Mouse (Mus musculus) monocyte, adult 5-6 weeks (primary cell): ENCODE data around the gene Pbx2. TPM values are rescaled to one million over a fixed set of nuclear protein-coding genes. Genes with fewer than 3 reads are reported as not detected.
"Not testable (repeated sequence)": the region's sequence is repeated elsewhere in the genome, so short reads cannot be mapped to it uniquely, and the experiment has no call there.

Experiments used
- ATAC-seq: fragments of 153-309, 156-312 bp; replicated peaks from 2 replicates; pipeline ENCODE4 v1.8.0; 2017; ENCODE audit warnings: mild to moderate bottlenecking; ENCODE audit not compliant: low TSS enrichment, insufficient number of reproducible peaks, severe bottlenecking, poor library complexity, low FRiP score
- total RNA-seq: library from RNA; stranded (forward); fragments of 200-1000, 200-491, 200-594 nt; gene quantifications from 3 replicates; pipeline ENCODE4 v1.2.3, GENCODE M21; 2017

Gene Pbx2
- total RNA-seq, result 26.8 to 34.9 TPM (median 30.9 TPM) in 3 replicates

DNA sequence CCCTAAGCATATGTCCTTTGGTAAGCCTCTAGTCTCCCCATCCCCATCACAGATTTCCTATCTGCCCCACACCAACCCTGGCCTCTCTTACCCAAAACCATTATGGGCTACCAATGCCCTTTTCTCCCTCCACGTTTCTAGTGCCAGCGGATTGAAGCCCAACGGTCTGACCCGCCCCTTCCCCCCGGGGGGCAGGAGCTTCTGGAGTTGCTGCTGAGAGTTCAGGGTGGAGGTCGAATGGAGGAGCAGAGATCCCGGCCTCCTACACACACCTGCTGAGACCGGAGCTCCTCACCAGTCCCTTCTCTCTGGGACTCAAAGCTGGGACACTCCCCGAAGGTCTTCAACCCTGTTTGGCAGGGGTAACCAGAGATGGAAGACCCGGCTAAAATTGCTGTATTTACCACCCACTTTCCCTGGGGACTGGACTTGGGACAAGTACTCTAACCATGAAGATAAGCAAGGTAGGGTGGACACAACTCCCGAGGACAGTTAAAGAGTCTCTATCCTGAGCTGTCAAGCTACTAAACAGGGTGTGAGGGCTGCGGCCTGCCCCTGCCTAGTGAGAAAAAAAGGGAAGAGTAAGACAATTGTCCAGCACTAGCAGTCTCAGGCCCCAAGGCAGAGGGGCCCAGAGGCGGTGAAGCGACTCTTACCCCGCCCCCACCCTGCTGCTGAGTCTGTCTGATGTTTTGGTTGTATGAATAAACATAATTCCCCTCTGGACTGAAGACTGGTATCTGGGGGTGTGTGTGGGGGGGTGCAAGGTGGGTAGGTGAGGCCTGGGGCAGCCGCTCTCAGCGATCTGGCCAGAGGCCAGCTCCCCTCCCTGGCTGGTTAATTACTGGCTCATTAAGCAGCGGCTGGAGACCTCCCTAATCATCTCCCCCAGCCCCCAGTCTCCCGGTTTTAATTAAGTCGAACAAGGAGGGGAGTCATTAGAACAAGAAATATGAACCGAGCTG lies at the start of gene Pbx2:
Pbx2 (plus strand) TSS at position 238 of the 965 bp plus-strand sequence.
- ATAC-seq, result peak; percentile 29

DNA sequence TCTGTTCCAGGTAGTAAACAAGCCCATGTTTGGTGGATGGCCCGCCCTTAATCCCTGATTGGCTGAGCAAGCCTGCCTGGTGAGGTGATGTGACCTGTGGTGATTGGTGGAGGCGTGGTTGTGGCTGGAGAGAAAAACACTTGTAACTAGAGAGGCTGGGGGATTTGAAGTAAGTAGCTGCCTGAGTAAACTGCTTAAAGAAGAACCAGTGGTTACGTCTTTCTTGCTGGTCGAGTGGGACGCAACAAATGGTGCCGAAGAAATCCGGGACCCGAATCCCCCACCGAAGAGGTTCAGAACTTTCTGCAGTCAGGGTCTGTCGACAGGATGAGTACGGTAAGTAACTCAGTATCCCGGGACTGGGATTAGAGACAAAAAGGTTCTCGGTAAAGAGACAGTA lies 47.5 kb upstream of the Pbx2 start:
- not testable (repeated sequence) for ATAC-seq

DNA sequence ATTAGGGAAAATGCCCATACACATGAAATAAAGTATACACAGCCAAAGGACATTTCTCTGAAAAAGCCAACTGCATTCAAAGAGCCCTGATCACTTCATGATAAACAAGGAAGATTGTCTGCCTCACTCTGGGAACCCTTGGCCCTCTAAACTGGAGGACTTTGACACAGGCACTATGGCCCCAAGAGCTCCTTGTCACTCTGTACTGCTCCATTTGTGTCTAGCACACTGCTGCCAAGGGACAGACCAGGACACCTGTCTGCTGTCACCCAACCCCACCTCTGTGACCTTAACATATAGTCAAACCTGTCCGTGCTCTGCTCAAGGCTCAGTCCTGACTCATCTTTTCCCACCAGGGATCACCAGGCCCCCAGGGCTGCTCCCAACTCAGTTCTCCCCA lies 44.3 kb upstream of the Pbx2 start:
- no peak for ATAC-seq

DNA sequence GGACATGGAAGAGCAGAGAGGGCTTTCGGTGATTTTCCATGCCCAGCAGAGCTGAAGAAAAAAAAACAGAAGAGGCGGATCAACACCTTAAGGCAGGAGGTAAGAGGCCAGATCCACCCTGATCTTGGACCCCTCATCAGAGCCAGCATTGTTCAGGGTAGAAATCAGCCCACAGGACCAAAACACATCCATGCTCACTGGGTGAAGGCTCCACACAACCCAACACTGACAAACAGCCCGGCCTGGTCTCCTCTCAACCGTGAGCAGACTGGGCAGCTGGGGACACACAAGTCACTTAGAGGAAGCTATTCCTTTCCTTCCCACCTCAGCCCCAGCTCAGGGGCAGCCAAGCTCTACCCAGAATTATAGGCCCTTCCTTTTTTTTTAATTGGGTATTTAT lies 43.5 kb upstream of the Pbx2 start:
- no peak for ATAC-seq

DNA sequence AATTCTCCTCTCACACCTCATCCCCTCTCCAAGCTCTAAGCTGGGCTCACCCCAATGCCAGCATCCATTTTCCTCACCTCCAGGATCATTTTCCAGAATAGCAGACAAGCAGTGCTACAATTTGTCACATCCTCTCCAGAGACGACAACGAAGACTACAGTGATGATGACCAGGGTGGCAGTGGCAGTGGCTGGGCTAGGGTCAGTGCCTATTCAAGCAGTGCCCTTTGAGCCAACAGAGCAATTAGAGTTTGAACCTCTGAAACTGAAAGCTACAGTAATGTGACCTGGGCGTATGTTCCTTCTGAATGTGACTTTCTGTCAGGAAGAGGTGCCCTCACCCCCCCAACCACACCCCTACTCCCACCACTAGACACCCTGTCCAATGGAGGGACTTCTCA lies 41.9 kb upstream of the Pbx2 start:
- no peak for ATAC-seq

DNA sequence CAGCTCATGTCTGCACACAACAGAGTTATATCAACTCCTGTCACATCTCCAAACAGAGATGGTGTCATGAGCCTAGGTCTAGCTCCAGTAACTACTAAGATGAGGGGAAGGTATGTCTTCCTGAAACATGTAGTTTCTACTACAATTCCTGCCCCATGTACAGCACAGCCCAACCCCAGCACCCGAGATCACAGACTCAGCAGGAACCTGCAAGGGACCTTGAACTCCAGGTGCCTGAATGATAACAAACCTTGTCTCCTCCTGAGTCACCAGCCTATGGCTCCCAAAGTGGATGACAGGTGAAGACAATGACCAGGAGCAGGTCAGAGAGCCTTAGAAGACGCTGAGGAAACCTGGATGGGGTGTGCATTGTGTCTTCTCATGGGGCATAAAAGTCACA lies 41.2 kb upstream of the Pbx2 start:
- ATAC-seq, result no peak

DNA sequence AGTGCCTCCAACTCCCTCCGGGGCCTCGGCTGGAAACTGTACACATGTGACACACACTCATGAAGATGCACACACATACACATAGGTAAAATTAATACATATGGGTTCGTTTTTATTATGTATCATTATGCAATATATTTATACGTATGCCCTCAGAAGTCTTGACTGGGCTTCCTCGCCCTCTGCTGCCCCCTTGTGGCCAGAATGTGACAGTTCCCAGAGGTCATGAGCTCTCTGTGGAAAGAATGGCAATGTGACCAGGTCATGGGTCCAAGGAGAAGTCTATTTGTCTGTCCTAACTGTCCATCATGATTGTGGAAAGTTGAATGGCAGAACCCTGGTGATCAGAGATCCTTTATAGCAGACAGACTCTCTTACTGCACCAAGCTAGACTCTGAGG lies 35.6 kb upstream of the Pbx2 start:
- ATAC-seq, result peak; percentile 69

DNA sequence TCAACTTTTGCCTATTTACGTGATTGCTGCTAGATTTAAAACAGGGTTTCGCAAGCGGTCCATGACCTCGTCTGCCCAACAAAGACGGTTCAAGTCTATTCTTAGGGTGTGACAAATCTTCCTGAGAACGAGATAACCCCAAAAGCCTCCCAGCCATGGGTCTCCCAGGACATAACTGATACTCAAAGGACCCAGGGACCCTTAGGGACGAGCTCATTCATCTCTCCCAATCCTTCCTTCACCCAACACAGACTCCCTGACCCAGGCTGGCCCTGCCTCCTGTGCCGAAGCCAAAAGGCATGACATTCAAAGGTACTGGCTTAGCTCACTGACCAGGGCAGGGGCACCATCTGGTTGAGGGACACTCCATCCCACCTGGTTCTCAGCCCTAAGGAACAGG lies 34.7 kb upstream of the Pbx2 start:
- ATAC-seq, result 0 out of 2 replicates have a peak, but pooled peaks have one; percentile 7

DNA sequence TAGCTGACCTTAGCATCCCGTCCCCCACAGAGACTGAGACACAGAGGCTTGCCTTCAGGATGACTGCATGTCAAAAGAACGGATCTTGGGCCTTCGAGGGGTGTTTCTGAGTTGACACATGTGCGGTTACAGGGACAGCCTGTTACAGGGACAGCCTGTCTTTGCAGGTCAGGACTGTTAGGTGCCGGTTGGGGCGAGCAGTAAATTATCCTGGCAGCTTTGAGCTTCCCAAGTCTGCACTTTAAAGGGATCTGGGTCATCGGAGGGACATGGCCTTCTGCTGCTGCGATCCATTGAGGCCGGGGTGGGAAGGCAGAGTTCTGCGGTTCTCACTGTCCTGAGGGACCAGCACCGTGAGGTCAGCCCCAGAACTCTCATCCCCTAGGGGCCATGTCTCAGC lies 33.7 kb upstream of the Pbx2 start:
- no peak for ATAC-seq

DNA sequence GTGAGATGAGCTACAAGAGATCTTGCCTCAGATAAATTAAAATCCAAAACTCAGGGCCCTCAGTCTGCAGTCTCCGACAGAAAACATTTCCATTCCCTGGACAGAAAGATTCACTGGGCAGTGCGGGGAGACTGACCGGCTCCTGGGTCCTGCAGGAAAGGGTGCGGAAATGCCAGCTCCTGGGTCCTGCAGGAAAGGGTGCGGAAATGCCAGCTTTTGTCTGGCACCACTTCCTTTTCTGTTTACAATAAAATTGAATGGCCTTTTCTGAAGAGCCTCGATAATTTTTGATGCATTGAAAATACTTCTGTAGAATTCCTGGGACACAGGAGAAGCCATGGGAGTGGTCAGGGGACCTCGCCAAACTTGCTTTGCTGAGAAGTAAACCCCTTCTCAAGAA lies 31.9 kb upstream of the Pbx2 start:
- no peak for ATAC-seq

DNA sequence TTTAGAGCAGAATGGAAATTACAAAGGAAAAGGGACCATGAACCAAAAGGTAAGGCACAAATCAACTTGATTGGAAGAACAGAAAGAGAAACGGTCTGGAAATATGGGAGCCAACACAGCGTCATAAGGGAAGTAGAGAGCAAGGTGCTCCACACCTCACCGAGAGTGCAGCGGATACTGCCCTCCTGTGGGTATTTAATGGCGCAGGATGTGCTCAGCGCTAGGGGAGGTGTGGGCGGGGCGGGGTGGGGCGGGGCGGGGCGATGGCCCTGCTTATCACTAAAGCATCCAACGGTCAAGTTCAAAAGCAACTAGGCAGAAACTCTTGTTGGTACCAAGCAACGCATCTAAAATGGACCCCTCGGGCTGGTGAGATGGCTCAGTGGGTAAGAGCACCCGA lies 31.2 kb upstream of the Pbx2 start:
- no peak for ATAC-seq

DNA sequence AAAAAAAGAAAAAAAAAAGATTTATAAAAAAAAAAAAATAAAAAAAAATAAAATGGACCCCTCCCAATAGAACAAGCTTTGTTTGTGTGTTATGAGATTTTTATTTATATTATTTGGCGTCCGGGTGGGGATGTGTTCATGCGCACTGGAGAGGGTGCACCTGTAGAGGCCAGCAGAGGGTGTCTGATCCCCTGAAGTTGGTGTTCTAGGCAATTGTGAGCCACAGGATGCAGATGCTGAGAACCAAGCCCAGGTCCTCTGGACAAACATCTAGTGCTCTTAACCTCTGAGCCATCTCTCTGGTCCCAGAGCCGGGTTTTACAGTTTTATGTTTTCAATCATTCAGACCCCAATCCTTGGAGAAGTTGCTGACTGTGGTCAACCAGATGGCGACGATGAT lies 30.6 kb upstream of the Pbx2 start:
- no peak for ATAC-seq

DNA sequence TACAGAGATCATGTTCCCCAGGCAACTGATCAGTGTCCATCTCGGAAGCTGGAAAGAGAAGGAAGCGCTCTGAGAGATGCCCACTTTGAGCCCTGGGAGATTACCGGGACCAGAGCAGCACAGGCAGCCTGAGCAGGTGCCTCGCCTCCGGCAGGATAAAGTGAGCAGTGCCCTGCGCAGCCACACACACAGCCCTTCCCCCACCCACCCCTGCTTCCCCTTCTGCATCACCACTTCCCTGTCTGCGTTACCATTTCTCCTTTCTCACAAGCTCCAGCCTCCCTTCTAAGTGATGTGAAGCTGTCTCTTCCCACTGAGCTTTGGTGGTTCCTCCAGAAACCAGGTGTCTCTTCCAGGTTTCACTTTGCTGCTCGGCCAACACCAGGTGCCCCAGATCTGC lies 29.9 kb upstream of the Pbx2 start:
- peak; percentile 83 for ATAC-seq

DNA sequence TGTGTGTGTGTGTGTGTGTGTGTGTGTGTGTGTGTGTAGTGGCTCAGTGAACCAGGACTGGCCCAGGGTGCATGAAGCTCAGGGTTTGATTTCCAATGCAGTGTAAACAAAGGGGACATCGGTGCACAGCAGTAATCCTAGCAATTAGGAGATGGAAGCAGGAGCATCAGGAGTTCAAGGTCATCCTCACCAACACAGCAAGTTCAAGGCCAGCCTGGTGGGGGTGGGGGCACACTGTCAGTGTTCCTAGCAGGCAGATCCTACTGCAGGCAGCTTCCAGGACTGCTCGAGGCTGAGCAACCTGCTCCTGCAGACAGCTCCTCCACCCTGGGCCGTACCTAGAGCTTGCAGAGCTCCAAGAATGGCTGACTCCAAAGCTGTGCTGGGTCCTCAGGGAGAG lies 28.5 kb upstream of the Pbx2 start:
- ATAC-seq, result no peak

DNA sequence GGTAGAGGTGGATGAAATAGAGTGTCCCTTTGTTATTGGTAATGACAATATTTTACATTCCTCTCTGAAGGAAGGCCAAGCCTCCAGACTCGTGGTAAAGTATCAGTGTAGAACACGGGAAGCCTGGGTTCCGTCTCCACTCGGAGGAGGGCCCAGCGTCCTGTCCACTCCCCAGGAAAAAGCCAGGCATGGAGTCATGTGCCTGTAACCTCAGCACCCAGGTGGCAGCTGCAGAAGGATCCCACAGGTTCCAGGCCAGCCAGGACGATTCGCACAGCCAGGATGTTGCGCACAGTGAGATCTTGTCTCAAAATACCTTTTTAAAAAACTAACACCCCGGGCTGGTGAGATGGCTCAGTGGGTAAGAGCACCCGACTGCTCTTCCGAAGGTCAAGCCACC lies 27.7 kb upstream of the Pbx2 start:
- ATAC-seq, result no peak

DNA sequence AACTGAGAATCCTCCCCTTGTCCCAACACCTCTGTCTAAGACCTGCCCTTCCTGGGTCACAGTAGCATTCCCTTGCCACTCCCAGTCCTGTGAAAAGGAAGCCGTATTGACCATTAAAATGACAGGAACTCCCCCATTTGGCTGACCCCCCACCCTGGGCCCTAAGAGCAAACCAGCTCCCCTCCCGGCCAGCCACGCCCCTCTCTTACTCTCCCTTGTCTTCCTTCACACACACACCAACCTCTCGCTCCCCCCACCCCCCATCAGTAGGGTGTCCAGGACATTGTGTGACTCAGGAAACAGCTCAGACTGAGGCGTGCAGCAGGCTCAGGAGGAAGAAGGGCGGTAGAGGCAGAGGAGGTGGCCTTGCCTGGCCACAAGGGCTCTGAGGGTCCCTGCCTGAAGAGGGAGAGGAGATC lies 27.1 kb upstream of the Pbx2 start, which contains the start of gene Notch4:
Notch4 (plus strand) TSS at position 266 of the 419 bp plus-strand sequence.
- no peak for ATAC-seq

DNA sequence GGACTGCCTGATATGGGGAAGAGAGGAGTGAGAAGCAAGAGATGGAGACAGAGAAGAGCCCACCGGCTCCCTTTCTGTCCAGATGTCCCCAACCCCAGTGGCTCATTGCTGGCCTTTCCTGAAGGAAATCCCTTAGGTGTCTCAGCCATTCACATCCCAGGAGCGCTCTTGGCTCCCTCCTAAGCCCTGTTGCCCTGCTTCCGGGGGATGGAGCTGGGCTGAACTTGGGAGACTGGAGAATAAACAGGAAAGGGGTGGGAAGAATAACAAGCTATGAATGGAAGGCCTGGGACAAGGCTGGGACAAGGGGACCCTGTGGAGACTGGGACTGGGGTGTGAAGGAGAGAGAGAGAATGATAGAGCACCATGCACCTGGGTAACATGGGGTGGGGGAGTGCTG lies 26.3 kb upstream of the Pbx2 start:
- ATAC-seq, result no peak

DNA sequence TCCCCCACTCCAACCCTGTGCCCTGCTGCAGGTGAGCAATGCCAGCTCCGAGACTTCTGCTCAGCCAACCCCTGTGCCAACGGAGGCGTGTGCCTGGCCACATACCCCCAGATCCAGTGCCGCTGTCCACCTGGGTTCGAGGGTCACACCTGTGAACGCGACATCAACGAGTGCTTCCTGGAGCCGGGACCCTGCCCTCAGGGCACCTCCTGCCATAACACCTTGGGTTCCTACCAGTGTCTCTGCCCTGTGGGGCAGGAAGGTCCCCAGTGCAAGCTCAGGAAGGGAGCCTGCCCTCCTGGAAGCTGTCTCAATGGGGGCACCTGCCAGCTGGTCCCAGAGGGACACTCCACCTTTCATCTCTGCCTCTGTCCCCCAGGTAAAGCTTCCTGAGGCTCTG lies 23.8 kb upstream of the Pbx2 start:
- no peak for ATAC-seq

DNA sequence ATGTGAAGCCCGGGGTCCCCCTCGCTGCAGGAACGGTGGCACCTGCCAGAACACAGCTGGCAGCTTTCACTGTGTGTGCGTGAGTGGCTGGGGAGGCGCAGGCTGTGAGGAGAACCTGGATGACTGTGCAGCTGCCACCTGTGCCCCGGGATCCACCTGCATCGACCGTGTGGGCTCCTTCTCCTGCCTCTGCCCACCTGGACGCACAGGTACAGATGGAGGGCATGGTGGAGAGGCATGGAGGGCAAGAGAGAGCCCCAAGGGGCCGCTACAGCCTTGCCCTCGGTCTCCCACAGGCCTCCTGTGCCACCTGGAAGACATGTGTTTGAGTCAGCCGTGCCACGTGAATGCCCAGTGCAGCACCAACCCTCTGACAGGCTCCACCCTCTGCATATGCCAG lies 22.6 kb upstream of the Pbx2 start:
- ATAC-seq, result no peak

DNA sequence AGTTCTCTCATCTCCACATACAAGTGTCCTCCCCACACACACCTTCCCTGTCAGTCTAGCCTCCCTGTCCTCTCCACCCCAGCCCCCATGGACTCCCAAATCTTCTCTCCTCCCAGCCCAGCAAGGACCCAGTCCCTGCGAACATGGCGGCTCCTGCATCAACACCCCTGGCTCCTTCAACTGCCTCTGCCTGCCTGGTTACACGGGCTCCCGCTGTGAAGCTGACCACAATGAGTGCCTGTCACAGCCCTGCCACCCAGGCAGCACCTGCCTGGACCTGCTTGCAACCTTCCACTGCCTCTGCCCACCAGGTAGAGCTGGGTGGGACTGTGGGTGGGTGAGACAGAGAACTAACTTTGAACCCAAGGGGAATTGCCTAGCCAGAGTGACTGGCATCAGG lies 21.1 kb upstream of the Pbx2 start:
- ATAC-seq, result no peak
